In genomic region chr3:84207366-84207765, GRCm38 (mm10) we compare ENCODE assay signal across 20 mouse cellular contexts. TPM values are rescaled to one million over a fixed set of nuclear protein-coding genes. Genes with fewer than 3 reads are reported as not detected.
DNase-seq lines count a peak whose midpoint lies in the region; ATAC-seq lines count a peak whose summit lies in the region.
"Had no signal": no experiment of that assay in that cellular context is flagged by ENCODE, and none has a peak within 500 bp of the region (broad histone marks: within the 10 kb centered on the region; RNA-seq: fewer than 3 reads in every experiment).

No protein-coding gene starts in this region.

- peaks cover 60% of the 10 kb centered on the region for H3K36me3 ChIP-seq in midbrain, embryonic 13.5 days
- H3K36me3 ChIP-seq: heart, embryonic 13.5 days; liver, embryonic 15.5 days had no signal

- no peak overlapping the region for H3K4me2 ChIP-seq in midbrain, embryonic 13.5 days (replicated peaks)
- H3K4me2 ChIP-seq: heart, embryonic 13.5 days; liver, embryonic 15.5 days had no signal

- 54% methylated on average over 2 of the region's 2 CpGs for WGBS in midbrain, embryonic 13.5 days

- H3K27me3 ChIP-seq in midbrain, embryonic 13.5 days: no peaks in the 10 kb centered on the region
- H3K27me3 ChIP-seq: heart, embryonic 13.5 days; liver, embryonic 15.5 days had no signal

- ATAC-seq in midbrain, embryonic 13.5 days: no peak
- ATAC-seq: hindbrain, embryonic 16.5 days had no signal

- H3K27ac ChIP-seq in midbrain, embryonic 13.5 days: no peak overlapping the region
- H3K27ac ChIP-seq: heart, embryonic 13.5 days; liver, embryonic 15.5 days; stomach, postnatal 0 days had no signal

- no peak overlapping the region for H3K4me3 ChIP-seq in midbrain, embryonic 13.5 days (replicated peaks)
- H3K4me3 ChIP-seq: heart, embryonic 13.5 days; liver, embryonic 15.5 days; megakaryocyte, embryonic 14.5 days had no signal

- peaks cover 32% of the 10 kb centered on the region for H3K4me1 ChIP-seq in midbrain, embryonic 13.5 days (replicated peaks)
- H3K4me1 ChIP-seq: heart, embryonic 13.5 days; liver, embryonic 15.5 days had no signal

- no peaks in the 10 kb centered on the region for H3K9me3 ChIP-seq in midbrain, embryonic 13.5 days
- H3K9me3 ChIP-seq: heart, embryonic 13.5 days; liver, embryonic 15.5 days; megakaryocyte, embryonic 14.5 days had no signal

- intact Hi-C loops in gastrocnemius, postnatal 36 days (cut with DNase I): no loop called here

- peak; percentile 37 for DNase-seq in adrenal gland, postnatal 14 days
- no peak for DNase-seq in adrenal gland, postnatal 25 days
- DNase-seq in gastrocnemius, adult 18-20 months (ENCODE audit: low spot score): peak; percentile 43
- DNase-seq in gastrocnemius, postnatal 36 days: no peak
- peak; percentile 41 for DNase-seq in urinary bladder, postnatal 14 days (ENCODE audit: low spot score)
- DNase-seq in urinary bladder, adult 2 months (ENCODE audit: low spot score): no peak
- no peak for DNase-seq in spleen, postnatal 14 days (ENCODE audit: low spot score in 2 of 2)
- DNase-seq: cerebellum, adult 8-10 months; heart, postnatal 36 days; kidney, adult 11 months; kidney, postnatal 10 days; lung, postnatal 14 days; right cerebral cortex, postnatal 14 days; thymus, postnatal 25 days had no signal

- H3K9ac ChIP-seq in midbrain, embryonic 13.5 days (replicated peaks): no peak overlapping the region
- H3K9ac ChIP-seq: heart, embryonic 13.5 days; liver, embryonic 15.5 days had no signal

RNA-seq across cellular contexts. Expression of gene Gm6525, which starts 33.5 kb away (rescaled TPM):
- 0.33 TPM in 1 of 2 replicates, not detected in the other for total RNA-seq in adrenal gland, postnatal 14 days (2021)
- 0.30 TPM in 1 of 2 replicates, not detected in the other for total RNA-seq in adrenal gland, postnatal 25 days (2021)
- not detected for total RNA-seq in gastrocnemius, adult 18-20 months (2021)
- not detected for total RNA-seq in gastrocnemius, postnatal 36 days (2021)
- polyA plus RNA-seq in urinary bladder, adult 2 months (2012; rRNA removed): not detected in 2 replicates
- 3.8 and 4.3 TPM in 2 replicates for polyA plus RNA-seq in midbrain, embryonic 13.5 days (2015; fragmentation: Nextera tagmentation; extraction: Ambion mirVana)
- total RNA-seq: heart, postnatal 36 days had no signal

RNA-seq across cellular contexts. Expression of gene Mnd1, which starts 51.8 kb away (rescaled TPM):
- 23.0 and 27.2 TPM in 2 replicates for total RNA-seq in adrenal gland, postnatal 14 days (2021)
- total RNA-seq in adrenal gland, postnatal 25 days (2021): 18.7 and 18.8 TPM in 2 replicates
- 1 to 10 TPM in 1 of 2 experiments, under 1 TPM in 1; 0.80 to 1.2 TPM for total RNA-seq in gastrocnemius, adult 18-20 months (2021)
- 1 to 10 TPM; 1.6 to 2.3 TPM for total RNA-seq in gastrocnemius, postnatal 36 days (2021)
- 4.2 TPM in 2 replicates for polyA plus RNA-seq in urinary bladder, adult 2 months (2012; rRNA removed)
- 2.7 and 3.3 TPM in 2 replicates for polyA plus RNA-seq in midbrain, embryonic 13.5 days (2015; fragmentation: Nextera tagmentation; extraction: Ambion mirVana)

Comparison
In these comparisons a context has a peak if more than half of its experiments do, and no peak if none do; other contexts are left out.
1. DNase-seq: peak in adrenal gland, postnatal 14 days (single experiment), gastrocnemius, adult 18-20 months (single experiment) and urinary bladder, postnatal 14 days (single experiment); none in adrenal gland, postnatal 25 days (single experiment), gastrocnemius, postnatal 36 days (0 of 2), urinary bladder, adult 2 months (single experiment) and spleen, postnatal 14 days (0 of 2).